Mouse (Mus musculus): ENCODE data around the gene Pkd1l3.

Pkd1l3 gene

DNA sequence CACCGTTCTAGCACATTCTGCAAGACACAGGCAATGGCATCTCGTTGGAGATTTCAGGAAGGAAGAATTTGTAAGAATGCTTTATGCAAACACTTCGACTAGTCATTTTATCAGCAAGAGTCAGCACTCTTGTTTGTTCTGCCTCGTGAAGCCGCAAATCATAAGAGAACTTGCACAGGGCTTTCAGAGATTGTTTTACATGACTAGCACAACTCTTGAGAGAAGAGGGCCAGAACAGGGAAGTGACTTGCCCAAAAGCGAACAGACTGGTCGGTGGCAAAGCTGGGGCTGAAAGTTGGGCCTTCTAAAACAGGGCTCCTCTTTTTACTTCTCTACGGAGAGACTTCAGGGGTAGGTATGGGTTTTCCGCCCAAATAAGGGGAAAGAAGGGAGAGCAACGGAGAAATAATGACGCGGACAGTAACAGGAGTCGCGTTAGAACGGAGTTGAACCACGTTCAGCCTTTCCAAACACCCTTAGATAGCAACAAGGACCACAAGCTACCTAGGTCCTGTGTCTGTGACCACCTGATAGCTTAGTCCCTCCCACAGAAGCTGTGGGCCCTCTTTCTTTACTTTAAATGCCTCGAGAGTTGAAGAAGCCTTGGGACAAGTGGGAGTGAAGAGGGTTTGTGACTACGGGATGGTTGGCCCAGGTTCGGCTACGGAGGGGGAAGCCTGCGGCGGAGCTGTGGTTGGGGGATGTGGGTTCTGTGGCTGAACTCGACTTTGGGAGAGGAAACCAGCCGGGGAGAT is 90.4 kb downstream of the Pkd1l3 start:
- no peak for DNase-seq (ENCODE audit: low spot score)

DNA sequence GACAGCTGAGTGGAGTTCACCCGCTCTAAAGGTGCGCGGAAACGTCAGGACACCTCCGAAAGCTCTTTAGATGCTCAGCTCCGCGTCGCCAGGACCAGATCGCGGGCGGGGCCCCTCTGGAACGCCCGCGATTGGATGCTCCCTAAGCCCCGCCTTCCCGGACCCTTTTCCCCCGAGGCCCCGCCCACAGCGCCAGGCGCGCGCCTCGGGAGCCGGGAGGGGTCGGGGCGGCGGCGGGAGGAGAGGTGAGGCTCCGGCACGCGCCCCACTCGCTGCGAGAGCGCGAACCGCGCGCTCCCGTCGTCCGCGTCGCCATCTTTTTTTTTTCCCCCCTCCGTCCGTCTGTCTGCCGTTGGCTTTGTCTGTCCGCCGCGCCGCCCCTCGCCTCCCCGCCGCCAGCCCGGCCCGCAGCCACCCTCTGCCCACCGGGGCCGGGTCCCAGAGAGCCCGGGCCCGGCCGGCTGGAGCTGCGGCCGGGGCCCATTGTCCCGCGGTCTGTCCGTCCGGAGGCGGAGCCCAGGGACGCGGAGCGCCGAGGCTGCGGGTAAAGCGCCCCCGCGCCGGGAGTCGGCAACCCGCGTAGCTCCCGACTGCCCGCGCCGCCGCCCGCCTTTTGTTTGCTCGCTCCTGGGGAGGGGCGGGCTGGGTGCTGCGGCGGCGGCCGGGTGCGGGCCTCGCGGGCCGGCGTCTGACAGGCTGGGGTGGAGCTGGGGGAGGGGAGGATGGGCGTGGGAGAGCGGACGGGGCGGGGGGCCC is 91.2 kb downstream of the Pkd1l3 start, which contains the start of gene Zfp821:
Gene Zfp821, plus strand, starts transcription at position 227 of the 756 bp plus-strand sequence.
- DNase-seq (ENCODE audit: low spot score), result peak; percentile 72

GRCm38 (mm10) chr8:109706076-109706873 is 92.0 kb downstream of the Pkd1l3 start:
- no peak for DNase-seq (ENCODE audit: low spot score)

GRCm38 (mm10) chr8:109706874-109707237 is 92.5 kb downstream of the Pkd1l3 start:
- DNase-seq (ENCODE audit: low spot score), result no peak

- no peak for DNase-seq (ENCODE audit: low spot score)
Observed at GRCm38 (mm10) chr8:109707921-109708320, 93.6 kb downstream of the Pkd1l3 start.

- DNase-seq (ENCODE audit: low spot score), result no peak
Observed at GRCm38 (mm10) chr8:109712521-109712920, 98.2 kb downstream of the Pkd1l3 start.

GRCm38 (mm10) chr8:109714961-109715360 is 100.6 kb downstream of the Pkd1l3 start:
- DNase-seq (ENCODE audit: low spot score), result no peak
